Mouse (Mus musculus) testis, adult 2 months (tissue): ENCODE data around the gene Bcl2l10.
"Not testable (repeated sequence)": the region's sequence is repeated elsewhere in the genome, so short reads cannot be mapped to it uniquely, and the experiment has no call there.

Source experiments
- CTCF ChIP-seq: fragments of 200-500 bp; IDR thresholded peaks from 2 replicates; pipeline ENCODE4 v1.5.1; 2012; ENCODE audit warnings: low read depth, mild to moderate bottlenecking, inconsistent platforms, low read length, moderate library complexity; ENCODE audit not compliant: control insufficient read depth, insufficient read depth, insufficient replicate concordance
- POLR2A ChIP-seq: fragments of 200-500 bp; IDR thresholded peaks from 2 replicates; pipeline ENCODE4 v1.6.1; 2012; ENCODE audit warnings: low read depth, mild to moderate bottlenecking, inconsistent platforms, low read length, moderate library complexity; ENCODE audit not compliant: control insufficient read depth

- not testable (repeated sequence) for TF ChIP-seq POLR2A, CTCF
Measured at GRCm38 (mm10) chr9:75363702-75364101, 16.1 kb downstream of the Bcl2l10 start.
